Mouse (Mus musculus): ENCODE results near the gene Mical1. TPM values are rescaled to one million over a fixed set of nuclear protein-coding genes. Genes with fewer than 3 reads are reported as not detected.

Gene Mical1
- polyA plus RNA-seq, 2 experiments, result 2.6 to 2.8 TPM

GRCm38 (mm10) chr10:41449684-41450083 lies 26.4 kb upstream of the Mical1 start:
- DNase-seq (ENCODE audit: low read depth in 3 of 3, low spot score in 3 of 3) (no peak), ATAC-seq (ENCODE audit: insufficient read depth) (peak; percentile 32; the same call in 1 of the 2 replicates)
- no peaks in the 10 kb centered on the region for H3K27me3 ChIP-seq (ENCODE audit: control insufficient read depth, insufficient read depth, low read length)
- peak overlapping the region; percentile 80 for H3K4me2 ChIP-seq (ENCODE audit: low read depth)
- 10% methylated on average over 14 of the region's 14 CpGs for WGBS (ENCODE audit: insufficient replicate concordance)
- H3K4me3 ChIP-seq (ENCODE audit: insufficient read depth in 1 of 2, low read depth in 2 of 2, low read length in 2 of 2), result peak overlapping the region; percentile 89 to 92
- H3K27ac ChIP-seq, result peak overlapping the region; percentile 71
- no peaks in the 10 kb centered on the region for H3K9me3 ChIP-seq (ENCODE audit: control insufficient read depth, low read length)
- H3K9ac ChIP-seq (replicated peaks), result peak overlapping the region; percentile 95
- H3K36me3 ChIP-seq (replicated peaks; ENCODE audit: control insufficient read depth, insufficient read depth, low read depth), result peaks cover 3% of the 10 kb centered on the region; the same call in 1 of the 2 replicates
- peaks cover 8 to 18% of the 10 kb centered on the region in 2 experiments for H3K4me1 ChIP-seq (replicated peaks; ENCODE audit: control insufficient read depth in 2 of 2, insufficient read depth in 2 of 2, low read length in 1 of 2)
- TF ChIP-seq EP300 (IDR thresholded peaks at IDR 0.05; ENCODE audit: low read depth) (no peak), CTCF (IDR thresholded peaks at IDR 0.05; ENCODE audit: low read depth) (no peak)

- peak within 1 kb of the TSS; percentile 89 to 92 for H3K4me3 ChIP-seq (ENCODE audit: insufficient read depth in 1 of 2, low read depth in 2 of 2, low read length in 2 of 2)
- no peaks in the 10 kb centered on the region for H3K27me3 ChIP-seq (ENCODE audit: control insufficient read depth, insufficient read depth, low read length)
- H3K9ac ChIP-seq (replicated peaks), result peak within 1 kb of the TSS; percentile 95
- H3K9me3 ChIP-seq (ENCODE audit: control insufficient read depth, low read length), result no peaks in the 10 kb centered on the region
- ATAC-seq (ENCODE audit: insufficient read depth), result peak; percentile 98
- H3K4me2 ChIP-seq (ENCODE audit: low read depth), result peak within 1 kb of the TSS; percentile 80
- under 1% methylated on average over 49 of the region's 49 CpGs for WGBS (ENCODE audit: insufficient replicate concordance)
- no peak for TF ChIP-seq CTCF (IDR thresholded peaks at IDR 0.05; ENCODE audit: low read depth)
- H3K27ac ChIP-seq, result peak within 1 kb of the TSS; percentile 71
- H3K36me3 ChIP-seq (replicated peaks; ENCODE audit: control insufficient read depth, insufficient read depth, low read depth), result peaks cover 3% of the 10 kb centered on the region; the same call in 1 of the 2 replicates
- peak; percentile 95 to 96 (median 95) for DNase-seq (ENCODE audit: low read depth in 3 of 3, low spot score in 3 of 3)
- peaks cover 8 to 18% of the 10 kb centered on the region in 2 experiments for H3K4me1 ChIP-seq (replicated peaks; ENCODE audit: control insufficient read depth in 2 of 2, insufficient read depth in 2 of 2, low read length in 1 of 2)
These were observed 25.9 kb upstream of the Mical1 start, which contains the start of gene Zbtb24 for GRCm38 (mm10) chr10:41450137-41450670. TSS of gene Zbtb24 (plus strand) at chr10:41450383.

- peaks cover 8 to 18% of the 10 kb centered on the region in 2 experiments for H3K4me1 ChIP-seq (replicated peaks; ENCODE audit: control insufficient read depth in 2 of 2, insufficient read depth in 2 of 2, low read length in 1 of 2)
- TF ChIP-seq EP300 (IDR thresholded peaks at IDR 0.05; ENCODE audit: low read depth), result no peak
- no peak for TF ChIP-seq CTCF (IDR thresholded peaks at IDR 0.05; ENCODE audit: low read depth)
- H3K4me2 ChIP-seq (ENCODE audit: low read depth), result peak overlapping the region; percentile 80
- no peak for DNase-seq (ENCODE audit: low read depth in 3 of 3, low spot score in 3 of 3)
- no peaks in the 10 kb centered on the region for H3K27me3 ChIP-seq (ENCODE audit: control insufficient read depth, insufficient read depth, low read length)
- H3K36me3 ChIP-seq (replicated peaks; ENCODE audit: control insufficient read depth, insufficient read depth, low read depth), result peaks cover 3% of the 10 kb centered on the region; the same call in 1 of the 2 replicates
- no peak for ATAC-seq (ENCODE audit: insufficient read depth)
- peak overlapping the region; percentile 89 to 92 for H3K4me3 ChIP-seq (ENCODE audit: insufficient read depth in 1 of 2, low read depth in 2 of 2, low read length in 2 of 2)
- peak overlapping the region; percentile 95 for H3K9ac ChIP-seq (replicated peaks)
- no peak overlapping the region; the same call in 1 of the 2 replicates for H3K27ac ChIP-seq
- WGBS (ENCODE audit: insufficient replicate concordance), result 46% methylated on average over 18 of the region's 18 CpGs
- no peaks in the 10 kb centered on the region for H3K9me3 ChIP-seq (ENCODE audit: control insufficient read depth, low read length)
These were observed 25.2 kb upstream of the Mical1 start for GRCm38 (mm10) chr10:41450780-41451522.

GRCm38 (mm10) chr10:41451656-41452055 lies 24.5 kb upstream of the Mical1 start:
- Histone ChIP-seq H3K9ac (replicated peaks) (no peak overlapping the region), H3K4me2 (ENCODE audit: low read depth) (peak overlapping the region; percentile 13; the same call in 1 of the 2 replicates), H3K27me3 (ENCODE audit: control insufficient read depth, insufficient read depth, low read length) (no peaks in the 10 kb centered on the region), H3K4me3 (ENCODE audit: insufficient read depth in 1 of 2, low read depth in 2 of 2, low read length in 2 of 2) (no peak overlapping the region), H3K36me3 (replicated peaks; ENCODE audit: control insufficient read depth, insufficient read depth, low read depth) (peaks cover 3% of the 10 kb centered on the region; the same call in 1 of the 2 replicates), H3K9me3 (ENCODE audit: control insufficient read depth, low read length) (no peaks in the 10 kb centered on the region), H3K4me1 (replicated peaks; ENCODE audit: control insufficient read depth in 2 of 2, insufficient read depth in 2 of 2, low read length in 1 of 2) (peaks cover 8 to 24% of the 10 kb centered on the region in 2 experiments), H3K27ac (no peak overlapping the region)
- ATAC-seq (ENCODE audit: insufficient read depth) (no peak), DNase-seq (ENCODE audit: low read depth in 3 of 3, low spot score in 3 of 3) (no peak)
- 88% methylated on average over 9 of the region's 9 CpGs for WGBS (ENCODE audit: insufficient replicate concordance)
- TF ChIP-seq CTCF (IDR thresholded peaks at IDR 0.05; ENCODE audit: low read depth) (no peak), EP300 (IDR thresholded peaks at IDR 0.05; ENCODE audit: low read depth) (no peak)

GRCm38 (mm10) chr10:41452791-41453190 lies 23.3 kb upstream of the Mical1 start:
- DNase-seq (ENCODE audit: low read depth in 3 of 3, low spot score in 3 of 3), result no peak
- H3K9ac ChIP-seq (replicated peaks), result no peak overlapping the region

More at GRCm38 (mm10) chr10:41452791-41453190, 23.3 kb upstream of the Mical1 start:
- no peaks in the 10 kb centered on the region for H3K27me3 ChIP-seq (ENCODE audit: control insufficient read depth, insufficient read depth, low read length)
- H3K27ac ChIP-seq, result no peak overlapping the region
- TF ChIP-seq EP300 (IDR thresholded peaks at IDR 0.05; ENCODE audit: low read depth), result no peak
- TF ChIP-seq CTCF (IDR thresholded peaks at IDR 0.05; ENCODE audit: low read depth), result no peak
- no peak for ATAC-seq (ENCODE audit: insufficient read depth)
- H3K4me2 ChIP-seq (ENCODE audit: low read depth), result no peak overlapping the region
- 81% methylated on average over 3 of the region's 3 CpGs for WGBS (ENCODE audit: insufficient replicate concordance)
- H3K4me3 ChIP-seq (ENCODE audit: insufficient read depth in 1 of 2, low read depth in 2 of 2, low read length in 2 of 2), result no peak overlapping the region
- no peaks in the 10 kb centered on the region for H3K9me3 ChIP-seq (ENCODE audit: control insufficient read depth, low read length)
- H3K4me1 ChIP-seq (replicated peaks; ENCODE audit: control insufficient read depth in 2 of 2, insufficient read depth in 2 of 2, low read length in 1 of 2), result peaks cover 8 to 24% of the 10 kb centered on the region in 2 experiments
- H3K36me3 ChIP-seq (replicated peaks; ENCODE audit: control insufficient read depth, insufficient read depth, low read depth), result peaks cover 3% of the 10 kb centered on the region; the same call in 1 of the 2 replicates
